Mouse (Mus musculus) left cerebral cortex, adult 9 months (tissue): ENCODE data around the gene Nrtn.
A peak's percentile ranks its signal among the peaks of the same experiment; 100 is the strongest.

Experiments
- DNase-seq, 2 experiments: peaks; one replicate each; pipeline ENCODE4 v3.0.0; 2022; ENCODE audit warnings: low spot score in 2 of 2

Nrtn gene

DNA sequence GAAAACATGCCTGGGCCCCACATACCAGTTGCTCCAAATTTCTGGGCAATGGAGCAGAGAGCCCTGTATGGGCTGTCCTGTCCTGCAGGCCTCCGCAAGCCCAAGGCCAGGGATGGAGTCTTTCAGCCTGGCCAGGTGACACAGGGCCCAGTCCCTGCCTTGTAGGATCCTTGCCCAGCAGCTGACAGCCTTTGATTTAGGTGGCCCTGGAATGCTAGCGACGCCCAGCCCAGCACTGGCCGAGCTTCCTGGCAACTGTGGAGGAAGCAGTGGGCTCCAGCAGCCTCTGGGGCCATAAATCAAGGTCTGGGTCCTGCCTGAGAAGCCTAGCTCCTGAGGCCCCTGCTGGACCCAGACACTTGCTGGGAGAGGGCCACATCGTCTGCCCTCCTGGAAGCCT is 34.9 kb downstream of the Nrtn start:
- no peak for DNase-seq

DNA sequence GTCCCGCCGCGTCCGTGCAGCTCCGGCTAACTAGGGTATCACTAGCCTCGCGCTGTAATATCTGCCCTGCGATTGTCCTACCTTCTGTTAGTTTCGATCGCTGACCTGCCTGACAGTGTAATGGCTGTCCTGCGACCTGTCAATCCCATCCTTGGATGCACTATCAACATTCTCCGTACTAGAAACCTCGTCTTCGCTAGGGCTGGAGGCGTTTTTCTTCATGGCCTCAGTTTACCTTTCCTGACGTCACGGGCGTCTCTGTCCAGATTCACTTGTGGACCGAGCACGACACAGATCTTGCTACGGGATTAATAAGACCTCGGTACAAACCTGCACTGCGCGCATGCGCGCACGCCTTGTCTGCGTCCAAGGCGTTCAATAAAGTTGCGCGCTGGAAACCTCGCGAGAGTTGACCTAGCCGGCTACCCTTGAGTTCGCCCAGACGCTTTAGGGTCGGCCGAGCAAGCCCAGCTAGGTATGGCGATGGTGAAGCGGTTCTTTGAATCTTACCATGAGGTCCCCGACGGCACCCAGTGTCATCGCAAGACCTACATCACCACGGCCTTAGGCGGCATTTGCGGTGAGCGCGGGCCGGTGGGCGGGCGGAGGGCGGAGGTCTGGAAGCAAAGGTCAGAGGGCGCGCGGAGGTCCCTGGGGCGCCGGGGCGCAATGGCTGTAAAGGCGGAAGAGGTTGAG is 39.8 kb downstream of the Nrtn start, which contains the start of the genes Ndufa11 and Vmac:
Ndufa11 (plus strand) TSS at position 405 of the 696 bp plus-strand sequence.
Vmac (minus strand) TSS at position 660 of the 696 bp plus-strand sequence.
- DNase-seq: peak; percentile 72 to 95

DNA sequence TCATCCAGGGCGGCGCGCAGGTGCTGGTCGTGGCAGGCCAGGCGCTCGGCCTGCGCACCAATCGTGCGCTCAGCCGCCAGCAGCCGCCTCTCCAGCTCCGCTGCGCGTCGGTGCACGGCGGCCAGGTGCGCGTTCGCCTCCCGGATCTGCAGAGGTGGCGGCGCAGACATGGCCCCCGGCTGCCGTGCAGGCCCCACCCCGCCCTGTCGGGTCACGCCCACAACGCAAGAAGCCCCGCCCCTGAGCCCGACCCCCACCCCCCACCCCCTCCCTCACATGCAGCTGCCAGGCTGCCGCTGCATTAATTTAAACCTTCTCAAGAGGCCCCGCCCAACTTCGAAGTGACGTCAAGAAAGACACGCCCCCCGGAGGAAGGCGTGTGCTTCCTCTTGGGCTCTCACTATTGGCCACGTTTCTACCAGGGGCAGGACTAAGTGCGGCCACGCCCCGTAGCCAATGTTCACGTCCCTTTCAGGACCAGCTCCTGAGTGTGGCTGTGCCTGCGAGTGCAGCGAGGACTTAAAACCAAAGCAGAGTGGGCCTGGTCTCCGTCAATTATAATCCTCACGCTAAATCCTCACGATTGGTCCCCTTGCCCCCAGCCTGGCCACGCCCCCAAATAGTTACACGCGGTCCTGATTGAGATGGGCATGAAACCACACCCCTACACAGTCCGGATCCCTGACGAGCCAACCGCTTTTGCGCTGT is 40.5 kb downstream of the Nrtn start:
- peak; percentile 98 to 99 for DNase-seq

DNA sequence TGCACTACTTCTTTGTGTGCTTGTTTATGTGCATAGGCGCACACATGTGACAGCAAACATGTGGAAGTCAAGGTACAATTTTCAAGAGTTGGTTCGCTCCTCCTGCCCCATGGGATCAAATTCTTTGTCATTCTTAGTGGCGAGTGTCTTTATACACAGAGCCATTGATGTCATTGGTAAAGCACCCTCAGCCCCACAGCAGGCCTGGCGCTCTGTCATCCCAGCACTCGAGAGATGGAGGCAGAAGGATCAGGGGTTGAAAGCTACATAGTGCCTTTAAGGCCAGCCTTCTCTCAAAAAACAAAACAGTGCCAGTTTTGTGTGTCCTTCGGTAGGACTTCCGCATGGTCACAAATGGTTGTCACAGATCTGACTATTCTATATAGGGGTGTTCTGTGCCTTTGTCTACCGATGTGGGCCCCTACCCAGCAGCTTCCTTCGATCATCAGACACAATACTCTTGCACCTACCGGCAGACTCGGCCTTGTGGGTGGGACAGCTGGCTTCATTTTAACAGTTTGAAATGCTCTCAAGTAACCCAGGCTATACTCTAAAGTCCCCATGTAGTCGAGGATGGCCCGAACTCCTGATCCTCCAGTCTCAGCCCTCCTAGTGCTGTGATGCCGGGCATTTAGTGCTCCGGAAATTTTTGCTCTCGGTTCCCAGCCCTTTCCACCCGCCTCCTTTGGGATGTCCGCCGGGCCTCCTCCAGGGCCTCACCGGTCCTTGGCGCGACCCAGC is 41.2 kb downstream of the Nrtn start:
- DNase-seq: peak in 1 of 2 experiments; percentile 26

DNA sequence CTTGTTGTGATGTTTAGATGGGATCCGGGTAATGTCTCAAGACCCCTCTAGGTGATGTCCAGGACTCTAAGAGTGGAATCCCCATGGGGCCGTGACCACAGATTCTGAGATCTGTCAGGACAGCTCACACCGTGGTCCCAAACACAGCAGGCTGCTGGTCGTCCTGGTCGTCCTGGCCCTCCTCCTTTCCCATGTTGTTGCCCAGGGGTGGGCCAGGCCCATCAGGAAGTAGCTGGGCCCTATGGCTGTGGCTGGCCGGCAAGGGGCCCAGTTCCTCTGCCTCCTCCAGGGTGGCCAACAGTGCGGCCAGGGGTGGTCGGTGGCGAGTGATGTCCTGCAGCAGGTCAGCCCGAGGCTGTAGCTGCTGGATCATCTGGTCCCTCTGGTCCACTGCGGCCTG is 42.0 kb downstream of the Nrtn start:
- DNase-seq: no peak

DNA sequence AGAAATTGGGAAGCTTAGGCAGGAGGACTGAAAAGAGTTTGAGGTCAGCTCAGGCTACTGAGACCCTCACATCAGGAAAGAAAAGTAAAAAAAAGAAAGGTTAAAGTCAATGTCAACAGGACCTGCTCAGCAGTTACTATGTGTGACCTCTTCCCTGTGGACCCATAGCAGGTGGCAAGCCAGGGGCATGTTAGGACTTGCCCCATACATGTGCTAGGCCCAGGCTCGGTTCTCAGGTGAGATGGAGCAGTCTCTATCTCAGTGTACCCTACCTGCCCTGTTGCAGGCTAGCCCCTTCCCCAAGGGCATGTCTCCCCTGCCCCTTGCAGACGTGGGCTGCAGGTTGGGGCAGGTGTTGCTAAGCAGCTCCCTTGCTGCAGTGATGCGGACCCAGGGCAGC is 47.6 kb downstream of the Nrtn start:
- no peak for DNase-seq

GRCm38 (mm10) chr17:56708692-56709091 is 48.6 kb downstream of the Nrtn start:
- DNase-seq: no peak

GRCm38 (mm10) chr17:56706515-56706914 is 50.8 kb downstream of the Nrtn start:
- DNase-seq: no peak

DNA sequence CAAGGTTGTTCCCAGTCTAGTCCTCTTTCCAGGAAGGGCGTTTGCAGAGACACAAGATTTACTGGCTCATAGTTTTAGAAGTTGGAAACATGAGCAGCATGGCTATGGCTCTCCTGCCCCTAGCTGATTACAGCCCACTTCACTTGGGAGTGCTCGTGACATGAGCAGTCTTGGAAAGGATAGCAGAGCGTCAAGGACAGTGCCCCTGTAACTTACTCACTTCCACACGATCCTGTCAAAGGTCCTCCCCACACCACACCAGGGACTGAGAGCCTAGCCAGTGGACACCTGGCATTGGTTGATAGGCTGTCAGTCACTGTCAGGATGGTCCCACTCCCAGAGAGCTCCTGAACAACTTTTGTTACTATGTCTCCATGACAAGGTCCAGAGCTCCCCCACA is 54.3 kb downstream of the Nrtn start:
- DNase-seq: no peak
